Comparison of ENCODE assay signal across 13 mouse cellular contexts in genomic region chr19:24994900-24995299, GRCm38 (mm10). TPM values are rescaled to one million over a fixed set of nuclear protein-coding genes. Genes with fewer than 3 reads are reported as not detected.
A peak's percentile ranks its signal among the peaks of the same experiment; 100 is the strongest.
DNase-seq lines count a peak whose midpoint lies in the region; ATAC-seq and TF ChIP-seq lines count a peak whose summit lies in the region.
"Had no signal": no experiment of that assay in that cellular context is flagged by ENCODE, and none has a peak within 500 bp of the region (broad histone marks: within the 10 kb centered on the region; RNA-seq: fewer than 3 reads in every experiment).

No protein-coding gene starts in this region.

- no peak for TF ChIP-seq CTCF in Patski (IDR thresholded peaks at IDR 0.05)

- H3K9me3 ChIP-seq in embryonic facial prominence, embryonic 11.5 days (replicated peaks; ENCODE audit: control insufficient read depth, low read length): no peaks in the 10 kb centered on the region
- no peaks in the 10 kb centered on the region for H3K9me3 ChIP-seq in kidney, embryonic 15.5 days (replicated peaks)
- H3K9me3 ChIP-seq: embryonic facial prominence, embryonic 15.5 days; neural tube, embryonic 12.5 days had no signal

- no peak overlapping the region for H3K4me2 ChIP-seq in embryonic facial prominence, embryonic 11.5 days (ENCODE audit: low read depth, low read length)
- no peak overlapping the region for H3K4me2 ChIP-seq in kidney, embryonic 15.5 days
- H3K4me2 ChIP-seq: embryonic facial prominence, embryonic 15.5 days; neural tube, embryonic 12.5 days had no signal

- DNase-seq in kidney, postnatal 14 days: peak; percentile 30
- DNase-seq in kidney, postnatal 25 days: no peak
- DNase-seq in 3T3-L1 (ENCODE audit: low read depth, low spot score) (peak; percentile 90), Patski (ENCODE audit: low read depth, low spot score) (peak; percentile 64)
- peak; percentile 41 for DNase-seq in embryonic facial prominence, embryonic 11.5 days (ENCODE audit: low spot score)
- no peak for DNase-seq in spleen, adult 12 weeks (ENCODE audit: low spot score)
- DNase-seq: right cerebral cortex, postnatal 14 days had no signal

- H3K36me3 ChIP-seq in embryonic facial prominence, embryonic 11.5 days (replicated peaks; ENCODE audit: control insufficient read depth, insufficient read depth, low read depth, low read length): no peaks in the 10 kb centered on the region
- no peaks in the 10 kb centered on the region for H3K36me3 ChIP-seq in kidney, embryonic 15.5 days
- H3K36me3 ChIP-seq: embryonic facial prominence, embryonic 15.5 days; neural tube, embryonic 12.5 days had no signal

- no peak overlapping the region for H3K27ac ChIP-seq in embryonic facial prominence, embryonic 11.5 days (replicated peaks; ENCODE audit: low read depth, low read length)
- no peak overlapping the region for H3K27ac ChIP-seq in kidney, embryonic 15.5 days
- H3K27ac ChIP-seq: embryonic facial prominence, embryonic 15.5 days; hindbrain, postnatal 0 days; neural tube, embryonic 12.5 days; stomach, postnatal 0 days had no signal

- peak; percentile 76 for ATAC-seq in Patski
- ATAC-seq in embryonic facial prominence, embryonic 11.5 days (replicated peaks; ENCODE audit: insufficient number of reproducible peaks, low FRiP score, low TSS enrichment, low read depth): no peak
- ATAC-seq in monocyte, adult 5-6 weeks (replicated peaks; ENCODE audit: insufficient number of reproducible peaks, low FRiP score, low TSS enrichment, poor library complexity, severe bottlenecking): no peak
- no peak for ATAC-seq in kidney, embryonic 15.5 days (replicated peaks; ENCODE audit: low FRiP score)
- ATAC-seq: hindbrain, postnatal 0 days had no signal

- no peak overlapping the region for H3K4me3 ChIP-seq in embryonic facial prominence, embryonic 11.5 days (ENCODE audit: low read depth, low read length)
- H3K4me3 ChIP-seq in kidney, embryonic 15.5 days (replicated peaks): no peak overlapping the region
- H3K4me3 ChIP-seq: embryonic facial prominence, embryonic 15.5 days; neural tube, embryonic 12.5 days had no signal

- H3K9ac ChIP-seq in embryonic facial prominence, embryonic 11.5 days (replicated peaks; ENCODE audit: low read length): no peak overlapping the region
- H3K9ac ChIP-seq in kidney, embryonic 15.5 days: no peak overlapping the region
- H3K9ac ChIP-seq: embryonic facial prominence, embryonic 15.5 days; neural tube, embryonic 12.5 days had no signal

- CTCF ChIA-PET in Patski (lab: Charles Lee): interaction anchor here (0.7 to 1.0 kb wide), 2 partner anchors 11 to 33 kb away, joined by 3 to 4 read pairs; no protein-coding TSS in a partner anchor

- H3K27me3 ChIP-seq in Patski: no peaks in the 10 kb centered on the region
- peaks cover 8% of the 10 kb centered on the region for H3K27me3 ChIP-seq in embryonic facial prominence, embryonic 11.5 days (ENCODE audit: control insufficient read depth, insufficient read depth, low read length)
- peaks cover 34% of the 10 kb centered on the region for H3K27me3 ChIP-seq in kidney, embryonic 15.5 days

- POLR2A ChIA-PET in Patski (lab: Charles Lee): no interaction called here

- no peaks in the 10 kb centered on the region for H3K4me1 ChIP-seq in embryonic facial prominence, embryonic 11.5 days (ENCODE audit: control insufficient read depth, insufficient read depth, low read length)
- H3K4me1 ChIP-seq in kidney, embryonic 15.5 days: peaks cover 7% of the 10 kb centered on the region

- in situ Hi-C loops in Patski (cut with MboI; ENCODE audit: low pct_unique_long_range_greater_than_20kb): no loop called here

- WGBS in embryonic facial prominence, embryonic 11.5 days: 24% methylated on average over 8 of the region's 8 CpGs
- 26% methylated on average over 8 of the region's 8 CpGs for WGBS in kidney, embryonic 15.5 days

RNA-seq across cellular contexts. Expression of gene Dock8, which starts 4.4 kb away (rescaled TPM):
- polyA plus RNA-seq in Patski (2021): 11.3 TPM
- 2.1 and 5.1 TPM in 2 replicates for polyA plus RNA-seq in embryonic facial prominence, embryonic 11.5 days (2014; fragmentation: Nextera tagmentation; extraction: Ambion mirVana)
- total RNA-seq in monocyte, adult 5-6 weeks (2017): 92.8 to 147 TPM (median 110 TPM) in 3 replicates
- 3.7 and 4.2 TPM in 2 replicates for polyA plus RNA-seq in kidney, embryonic 15.5 days (2015; fragmentation: Nextera tagmentation; extraction: Ambion mirVana)

RNA-seq across cellular contexts. Expression of gene Cbwd1, which starts 33.5 kb away (rescaled TPM):
- 38.9 TPM for polyA plus RNA-seq in Patski (2021)
- polyA plus RNA-seq in embryonic facial prominence, embryonic 11.5 days (2014; fragmentation: Nextera tagmentation; extraction: Ambion mirVana): 19.9 and 22.5 TPM in 2 replicates
- total RNA-seq in monocyte, adult 5-6 weeks (2017): 10.2 to 30.6 TPM (median 17.2 TPM) in 3 replicates
- polyA plus RNA-seq in kidney, embryonic 15.5 days (2015; fragmentation: Nextera tagmentation; extraction: Ambion mirVana): 21.8 and 24.5 TPM in 2 replicates

Comparison
In these comparisons a context has a peak if more than half of its experiments do, and no peak if none do; other contexts are left out.
1. DNase-seq: peak in kidney, postnatal 14 days (single experiment), 3T3-L1 (single experiment), Patski (single experiment) and embryonic facial prominence, embryonic 11.5 days (single experiment); none in kidney, postnatal 25 days (0 of 2) and spleen, adult 12 weeks (single experiment).